Mouse (Mus musculus): Measurements from ENCODE around the gene A230072I06Rik.

GRCm38 (mm10) chr8:12259890-12260289 lies 18.7 kb upstream of the A230072I06Rik start:
- TF ChIP-seq CTCF (conservative IDR thresholded peaks at IDR 0.05 in 1 of 2, IDR thresholded peaks at IDR 0.05 in 1 of 2; ENCODE audit: low read depth in 2 of 2, low read length in 2 of 2) (no peak), NRF1 (IDR thresholded peaks at IDR 0.05; ENCODE audit: low read depth, low read length) (no peak), CHD1 (IDR thresholded peaks at IDR 0.05; ENCODE audit: low read depth, low read length) (no peak), E2F4 (IDR thresholded peaks at IDR 0.05; ENCODE audit: insufficient replicate concordance, low read depth, low read length) (no peak), BHLHE40 (IDR thresholded peaks at IDR 0.05; ENCODE audit: low read depth, low read length) (no peak), TCF12 (IDR thresholded peaks at IDR 0.05; ENCODE audit: low read depth, low read length) (no peak)
